Mouse (Mus musculus): Measurements from ENCODE around the gene Ssh1. TPM values are rescaled to one million over a fixed set of nuclear protein-coding genes. Genes with fewer than 3 reads are reported as not detected.

Ssh1 gene
- total RNA-seq, 1 experiment, result 11.8 TPM

- H3K27ac ChIP-seq (ENCODE audit: insufficient read depth, low read depth, low read length, poor library complexity, severe bottlenecking), result no peak overlapping the region
- H3K9me3 ChIP-seq (ENCODE audit: control insufficient read depth, insufficient read depth, low read depth, low read length), result no peaks in the 10 kb centered on the region
- peaks cover 0 to 7% of the 10 kb centered on the region in 2 experiments; a peak in 2 of 4 replicates for H3K4me1 ChIP-seq (ENCODE audit: control insufficient read depth in 2 of 2, insufficient read depth in 2 of 2, low read length in 2 of 2, poor library complexity in 1 of 2)
- no peaks in the 10 kb centered on the region for H3K36me3 ChIP-seq (ENCODE audit: control insufficient read depth, insufficient read depth, low read length, poor library complexity, severe bottlenecking)
- no peak overlapping the region for H3K4me3 ChIP-seq (ENCODE audit: insufficient read depth in 1 of 2, low read depth in 1 of 2, low read length in 2 of 2, poor library complexity in 1 of 2, severe bottlenecking in 1 of 2)
- in situ Hi-C loops (cut with MboI; ENCODE audit: low sequenced_read_pairs in 2 of 2, unreplicated experiment in 2 of 2), result no loop called here
- TF ChIP-seq MAFK (IDR thresholded peaks at IDR 0.05; ENCODE audit: insufficient read depth, low read depth, low read length) (no peak), HCFC1 (IDR thresholded peaks at IDR 0.05; ENCODE audit: borderline replicate concordance, insufficient read depth, low read length) (no peak), ZNF384 (IDR thresholded peaks at IDR 0.05; ENCODE audit: low read depth, low read length) (no peak), CHD2 (IDR thresholded peaks at IDR 0.05; ENCODE audit: low read depth, low read length) (no peak), ZC3H11A (IDR thresholded peaks at IDR 0.05; ENCODE audit: borderline replicate concordance, low read depth, low read length) (no peak)
- no peak overlapping the region for H3K9ac ChIP-seq (ENCODE audit: insufficient read depth, low read depth, low read length, poor library complexity, severe bottlenecking)
- DNase-seq (ENCODE audit: low read depth, low spot score), result no peak
Measured at GRCm38 (mm10) chr5:114035111-114035510, 41.4 kb upstream of the Ssh1 start.

GRCm38 (mm10) chr5:114034393-114034792 lies 40.7 kb upstream of the Ssh1 start:
- H3K27ac ChIP-seq (ENCODE audit: insufficient read depth, low read depth, low read length, poor library complexity, severe bottlenecking), result no peak overlapping the region
- in situ Hi-C loops (cut with MboI; ENCODE audit: low sequenced_read_pairs in 2 of 2, unreplicated experiment in 2 of 2), result no loop called here
- no peak for TF ChIP-seq MAFK (IDR thresholded peaks at IDR 0.05; ENCODE audit: insufficient read depth, low read depth, low read length)
- no peak for TF ChIP-seq ZC3H11A (IDR thresholded peaks at IDR 0.05; ENCODE audit: borderline replicate concordance, low read depth, low read length)
- no peak for TF ChIP-seq ZNF384 (IDR thresholded peaks at IDR 0.05; ENCODE audit: low read depth, low read length)
- no peak for TF ChIP-seq HCFC1 (IDR thresholded peaks at IDR 0.05; ENCODE audit: borderline replicate concordance, insufficient read depth, low read length)
- no peak for TF ChIP-seq CHD2 (IDR thresholded peaks at IDR 0.05; ENCODE audit: low read depth, low read length)
- no peak for DNase-seq (ENCODE audit: low read depth, low spot score)
- no peaks in the 10 kb centered on the region for H3K36me3 ChIP-seq (ENCODE audit: control insufficient read depth, insufficient read depth, low read length, poor library complexity, severe bottlenecking)
- H3K4me3 ChIP-seq (ENCODE audit: insufficient read depth in 1 of 2, low read depth in 1 of 2, low read length in 2 of 2, poor library complexity in 1 of 2, severe bottlenecking in 1 of 2), result no peak overlapping the region
- H3K9ac ChIP-seq (ENCODE audit: insufficient read depth, low read depth, low read length, poor library complexity, severe bottlenecking), result no peak overlapping the region
- H3K9me3 ChIP-seq (ENCODE audit: control insufficient read depth, insufficient read depth, low read depth, low read length), result no peaks in the 10 kb centered on the region
- H3K4me1 ChIP-seq (ENCODE audit: control insufficient read depth in 2 of 2, insufficient read depth in 2 of 2, low read length in 2 of 2, poor library complexity in 1 of 2), result peaks cover 3 to 10% of the 10 kb centered on the region in 2 experiments; a peak in 3 of 4 replicates

- no peaks in the 10 kb centered on the region for H3K36me3 ChIP-seq (ENCODE audit: control insufficient read depth, insufficient read depth, low read length, poor library complexity, severe bottlenecking)
- peaks cover 3 to 12% of the 10 kb centered on the region in 2 experiments; a peak in 3 of 4 replicates for H3K4me1 ChIP-seq (ENCODE audit: control insufficient read depth in 2 of 2, insufficient read depth in 2 of 2, low read length in 2 of 2, poor library complexity in 1 of 2)
- in situ Hi-C loops (cut with MboI; ENCODE audit: low sequenced_read_pairs in 2 of 2, unreplicated experiment in 2 of 2), result no loop called here
- H3K4me3 ChIP-seq (ENCODE audit: insufficient read depth in 1 of 2, low read depth in 1 of 2, low read length in 2 of 2, poor library complexity in 1 of 2, severe bottlenecking in 1 of 2), result no peak overlapping the region
- TF ChIP-seq HCFC1 (IDR thresholded peaks at IDR 0.05; ENCODE audit: borderline replicate concordance, insufficient read depth, low read length) (no peak), CHD2 (IDR thresholded peaks at IDR 0.05; ENCODE audit: low read depth, low read length) (no peak), ZC3H11A (IDR thresholded peaks at IDR 0.05; ENCODE audit: borderline replicate concordance, low read depth, low read length) (no peak), ZNF384 (IDR thresholded peaks at IDR 0.05; ENCODE audit: low read depth, low read length) (no peak), MAFK (IDR thresholded peaks at IDR 0.05; ENCODE audit: insufficient read depth, low read depth, low read length) (no peak)
- no peak overlapping the region for H3K9ac ChIP-seq (ENCODE audit: insufficient read depth, low read depth, low read length, poor library complexity, severe bottlenecking)
- no peak for DNase-seq (ENCODE audit: low read depth, low spot score)
- 0 out of 2 replicates have a peak overlapping the region, but pooled peaks have one; percentile 26 for H3K27ac ChIP-seq (ENCODE audit: insufficient read depth, low read depth, low read length, poor library complexity, severe bottlenecking)
- no peaks in the 10 kb centered on the region for H3K9me3 ChIP-seq (ENCODE audit: control insufficient read depth, insufficient read depth, low read depth, low read length)
Measured at GRCm38 (mm10) chr5:114032161-114032763, 38.6 kb upstream of the Ssh1 start.

GRCm38 (mm10) chr5:114030652-114031051 lies 37.0 kb upstream of the Ssh1 start:
- no peak for TF ChIP-seq ZC3H11A (IDR thresholded peaks at IDR 0.05; ENCODE audit: borderline replicate concordance, low read depth, low read length)
- TF ChIP-seq CHD2 (IDR thresholded peaks at IDR 0.05; ENCODE audit: low read depth, low read length), result no peak
- TF ChIP-seq ZNF384 (IDR thresholded peaks at IDR 0.05; ENCODE audit: low read depth, low read length), result no peak
- TF ChIP-seq HCFC1 (IDR thresholded peaks at IDR 0.05; ENCODE audit: borderline replicate concordance, insufficient read depth, low read length), result no peak
- TF ChIP-seq MAFK (IDR thresholded peaks at IDR 0.05; ENCODE audit: insufficient read depth, low read depth, low read length), result no peak
- Histone ChIP-seq H3K4me1 (ENCODE audit: control insufficient read depth in 2 of 2, insufficient read depth in 2 of 2, low read length in 2 of 2, poor library complexity in 1 of 2) (peaks cover 3 to 12% of the 10 kb centered on the region in 2 experiments; a peak in 3 of 4 replicates), H3K4me3 (ENCODE audit: insufficient read depth in 1 of 2, low read depth in 1 of 2, low read length in 2 of 2, poor library complexity in 1 of 2, severe bottlenecking in 1 of 2) (no peak overlapping the region), H3K9me3 (ENCODE audit: control insufficient read depth, insufficient read depth, low read depth, low read length) (no peaks in the 10 kb centered on the region), H3K27ac (ENCODE audit: insufficient read depth, low read depth, low read length, poor library complexity, severe bottlenecking) (no peak overlapping the region), H3K36me3 (ENCODE audit: control insufficient read depth, insufficient read depth, low read length, poor library complexity, severe bottlenecking) (no peaks in the 10 kb centered on the region), H3K9ac (ENCODE audit: insufficient read depth, low read depth, low read length, poor library complexity, severe bottlenecking) (no peak overlapping the region)
- DNase-seq (ENCODE audit: low read depth, low spot score), result no peak
- in situ Hi-C loops (cut with MboI; ENCODE audit: low sequenced_read_pairs in 2 of 2, unreplicated experiment in 2 of 2), result no loop called here

Data from ES-E14 (cell line).